Mouse (Mus musculus) bone marrow macrophage, adult 2 months (primary cell): ENCODE measurements at regions not wholly inside any gene's neighbourhood (a gene's known extent, or its start where the extent isn't known, plus 50 kb on each side); places are given as distances from the start of the nearest gene placed in this dataset.

Experiments
- H3K27ac ChIP-seq: 2 replicates; pipeline ENCODE4 v1.5.1; 2012; ENCODE audit warnings: low read depth, low read length; ENCODE audit not compliant: insufficient read depth
- H3K4me1 ChIP-seq: 2 replicates; pipeline ENCODE4 v1.6.1; 2012; ENCODE audit warnings: low read length; ENCODE audit not compliant: control insufficient read depth, insufficient read depth
- H3K4me3 ChIP-seq: 2 replicates; pipeline ENCODE4 v1.5.1; 2012; ENCODE audit warnings: mild to moderate bottlenecking, low read length, moderate library complexity; ENCODE audit not compliant: insufficient read depth
- CTCF ChIP-seq: IDR thresholded peaks from 2 replicates; pipeline ENCODE4 v1.5.1; 2012; ENCODE audit warnings: low read depth, mild to moderate bottlenecking, low read length, moderate library complexity
- POLR2A ChIP-seq: IDR thresholded peaks from 2 replicates; pipeline ENCODE4 v1.6.1; 2012; ENCODE audit warnings: mild to moderate bottlenecking, low read depth, low read length, borderline replicate concordance

DNA sequence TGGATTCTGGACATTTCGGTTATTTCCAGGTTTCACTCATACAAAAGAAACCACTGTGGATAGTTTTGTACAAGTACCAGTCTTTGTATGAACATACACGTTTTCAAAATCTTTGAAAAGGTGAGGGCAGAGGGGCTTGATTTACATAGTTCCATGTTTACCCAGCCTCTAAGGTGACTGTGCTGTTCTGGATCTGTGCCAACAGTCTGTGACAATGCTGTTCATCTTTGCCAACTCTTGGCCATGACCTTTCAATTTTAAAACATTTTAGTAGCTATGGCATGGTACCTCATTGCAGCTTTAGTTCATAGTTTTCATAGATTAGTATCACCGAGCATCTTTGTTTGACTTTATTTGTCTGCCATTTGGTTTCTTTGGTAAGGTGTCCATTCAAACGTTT is 243.0 kb downstream of the Kcnrg start:
- peaks cover 7% of the 10 kb centered on the region for H3K4me1 ChIP-seq
- no peak overlapping the region for H3K4me3 ChIP-seq
- TF ChIP-seq CTCF: no peak
- TF ChIP-seq POLR2A: no peak
- no peak overlapping the region for H3K27ac ChIP-seq

DNA sequence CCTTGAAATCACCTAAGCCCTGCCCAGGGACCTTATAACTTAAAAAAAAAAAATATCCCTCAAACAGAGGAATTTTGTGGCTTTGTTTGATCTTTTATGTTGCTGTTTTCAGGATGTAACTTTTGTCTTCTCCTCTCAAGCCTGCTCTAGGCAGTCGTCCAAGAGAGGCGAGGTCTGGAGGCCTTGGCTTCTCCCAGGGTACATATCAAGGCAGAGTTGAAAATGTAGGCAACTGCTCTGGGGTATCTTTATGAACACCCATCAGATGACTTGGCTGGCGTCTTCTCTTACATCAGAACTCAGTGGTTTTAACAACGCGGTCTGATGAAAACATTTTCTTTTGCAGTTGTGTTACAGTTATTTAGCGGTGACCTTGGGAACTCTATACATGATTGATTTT is 250.4 kb downstream of the Kcnrg start:
- no peak for TF ChIP-seq POLR2A
- no peak for TF ChIP-seq CTCF
- Histone ChIP-seq H3K4me3 (no peak overlapping the region), H3K27ac (no peak overlapping the region)

DNA sequence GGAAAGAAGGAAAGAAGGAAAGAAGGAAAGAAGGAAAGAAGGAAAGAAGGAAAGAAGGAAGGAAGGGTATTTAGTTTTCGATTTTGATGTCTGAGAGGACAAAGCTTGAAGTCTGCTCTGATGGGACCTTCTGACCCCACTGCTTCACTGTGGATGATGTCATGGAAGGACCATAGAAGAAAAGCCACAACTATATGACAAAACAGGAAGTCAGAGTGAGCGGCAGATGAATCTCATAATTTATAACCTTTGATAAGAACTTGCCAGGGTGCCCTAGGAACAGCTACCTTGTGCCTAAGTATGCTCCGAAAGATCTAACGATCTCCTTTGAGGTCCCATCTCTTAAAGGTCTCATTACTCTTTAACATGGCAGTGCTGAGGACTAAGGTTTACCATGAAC is 253.4 kb downstream of the Kcnrg start:
- TF ChIP-seq CTCF: no peak
- no peak for TF ChIP-seq POLR2A

More for the DNA sequence above, 250.4 kb downstream of the Kcnrg start:
- peaks cover 23% of the 10 kb centered on the region for H3K4me1 ChIP-seq

DNA sequence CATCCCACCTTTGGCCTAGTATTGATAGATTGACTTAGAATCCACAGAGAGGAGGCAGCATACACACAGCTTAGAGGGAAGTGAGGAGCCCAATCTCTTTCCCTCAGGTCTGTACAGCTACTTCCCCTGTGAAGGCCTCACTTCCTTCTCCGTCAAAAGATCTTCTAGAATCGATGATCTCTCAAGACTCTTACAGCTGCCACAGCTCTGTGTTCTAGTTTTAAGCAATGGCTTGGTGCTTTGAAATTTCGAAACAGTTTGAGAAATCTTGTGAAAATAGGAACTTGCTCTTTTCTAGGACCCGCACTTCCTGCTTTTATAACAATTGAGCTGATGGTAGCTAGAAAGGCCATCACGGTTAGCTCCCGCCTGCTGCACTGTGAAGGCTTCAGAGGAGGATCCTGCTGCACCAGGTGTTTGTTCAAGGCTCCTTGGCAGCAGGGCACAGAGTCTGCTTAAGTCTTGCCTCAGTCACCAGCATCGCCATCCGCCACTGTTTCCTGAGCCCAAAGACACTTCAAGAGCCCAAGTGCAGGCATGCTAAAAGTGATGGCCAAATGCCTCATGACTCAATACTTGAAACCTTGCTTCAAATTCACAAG is 254.2 kb downstream of the Kcnrg start:
- H3K27ac ChIP-seq: peak overlapping the region; percentile 92
- TF ChIP-seq POLR2A: no peak
- no peak for TF ChIP-seq CTCF
- no peak overlapping the region for H3K4me3 ChIP-seq
- H3K4me1 ChIP-seq: peaks cover 36% of the 10 kb centered on the region

More for the DNA sequence above, 253.4 kb downstream of the Kcnrg start:
- H3K4me1 ChIP-seq: peaks cover 36% of the 10 kb centered on the region
- no peak overlapping the region for H3K4me3 ChIP-seq
- peak overlapping the region; percentile 89 for H3K27ac ChIP-seq

DNA sequence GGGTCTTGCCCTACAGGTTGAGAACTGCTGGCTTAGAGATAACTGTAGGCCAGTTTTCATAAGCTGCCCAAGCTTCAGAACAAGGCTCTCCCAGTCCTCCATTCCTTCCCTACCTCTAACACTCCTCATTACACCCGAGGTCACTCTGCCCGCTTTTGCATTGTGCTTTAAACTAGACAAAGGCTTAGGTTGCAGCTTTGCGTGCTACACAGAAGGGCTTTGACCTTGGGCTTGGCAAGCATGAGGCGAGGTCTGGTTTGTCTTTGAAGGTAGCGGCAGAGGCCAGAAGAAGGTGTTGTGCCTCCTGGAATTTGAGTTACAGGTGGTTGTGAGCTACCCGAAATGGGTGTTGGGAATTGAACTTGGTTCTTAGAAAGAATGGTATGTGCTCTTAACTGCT is 255.7 kb downstream of the Kcnrg start:
- Histone ChIP-seq H3K4me3 (no peak overlapping the region), H3K4me1 (peaks cover 36% of the 10 kb centered on the region), H3K27ac (no peak overlapping the region)
- TF ChIP-seq CTCF: no peak
- no peak for TF ChIP-seq POLR2A

DNA sequence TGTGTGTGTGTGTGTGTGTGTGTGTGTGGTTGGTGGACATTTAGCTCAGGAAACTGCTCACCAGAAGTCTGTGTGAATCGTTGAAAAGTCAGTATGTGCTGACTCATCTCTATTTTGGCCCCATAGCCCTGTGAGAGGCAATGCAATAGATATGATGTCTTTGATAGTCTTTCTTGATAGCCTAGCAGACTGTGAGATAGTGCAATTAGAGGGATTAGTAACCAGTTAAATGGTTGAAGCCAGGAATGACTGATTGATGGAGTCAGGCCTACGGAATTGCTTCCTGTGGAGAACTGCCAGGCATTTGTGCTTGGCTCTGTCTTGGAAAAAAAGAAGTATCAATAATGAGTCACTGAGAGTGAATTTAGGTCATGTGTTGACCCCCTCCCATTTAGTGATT is 256.2 kb downstream of the Kcnrg start:
- peaks cover 36% of the 10 kb centered on the region for H3K4me1 ChIP-seq
- TF ChIP-seq CTCF: no peak
- TF ChIP-seq POLR2A: no peak
- no peak overlapping the region for H3K4me3 ChIP-seq
- no peak overlapping the region for H3K27ac ChIP-seq

DNA sequence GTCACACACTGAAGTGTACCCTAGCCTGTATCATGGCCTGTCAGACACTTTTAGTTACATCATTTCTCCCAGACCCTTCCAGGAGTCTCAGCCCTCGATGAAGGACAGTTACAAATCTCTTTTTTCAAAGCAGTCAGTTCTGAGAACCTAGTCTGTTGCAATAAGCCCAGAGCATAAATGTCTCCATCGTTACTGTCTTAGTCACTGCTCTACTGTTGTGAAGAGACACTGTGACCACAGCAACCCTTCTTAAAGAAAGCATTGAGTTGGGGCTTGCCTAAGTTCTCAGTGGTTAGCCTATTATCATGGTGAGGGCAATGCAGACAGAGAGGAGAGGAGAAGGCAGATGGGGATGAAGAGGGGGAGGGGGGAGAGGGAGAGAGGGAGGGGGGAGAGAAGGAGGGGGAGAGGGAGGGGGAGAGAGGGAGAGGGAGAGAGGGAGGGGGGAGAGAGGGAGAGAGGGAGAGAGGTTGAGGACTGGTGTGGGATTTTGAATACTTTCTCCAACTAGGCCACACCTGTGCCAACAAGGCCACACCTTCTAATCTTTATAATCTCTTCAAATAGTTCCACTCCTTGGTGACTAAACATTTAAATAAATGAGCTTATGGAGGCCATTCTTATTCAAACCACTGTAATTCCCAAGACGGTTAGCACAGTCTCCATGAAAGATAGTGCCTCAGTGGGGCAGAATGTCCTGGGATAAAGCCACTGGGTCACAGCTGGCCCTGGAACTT is 259.4 kb downstream of the Kcnrg start:
- H3K4me1 ChIP-seq: peaks cover 19% of the 10 kb centered on the region
- TF ChIP-seq POLR2A (no peak), CTCF (no peak)
- no peak overlapping the region for H3K27ac ChIP-seq
- no peak overlapping the region for H3K4me3 ChIP-seq

DNA sequence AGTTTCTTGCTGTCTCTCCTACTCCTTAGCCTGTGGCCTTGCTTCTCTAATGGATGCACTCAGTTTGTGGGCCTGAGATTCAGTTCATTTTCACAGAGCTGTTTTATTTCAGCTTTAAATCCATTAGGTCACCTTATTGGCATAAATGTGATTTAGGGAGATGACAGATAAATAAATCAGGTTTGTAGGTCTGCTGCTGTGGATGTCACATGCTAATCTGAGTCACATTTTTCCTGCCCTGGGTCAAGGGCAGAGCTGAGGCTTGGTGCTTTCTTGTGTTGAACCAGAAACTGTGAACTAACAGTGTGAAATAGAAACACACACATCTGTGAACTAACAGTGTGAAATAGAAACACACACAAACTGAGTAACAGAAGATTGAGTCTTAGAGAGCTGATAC is 266.9 kb downstream of the Kcnrg start:
- TF ChIP-seq CTCF (no peak), POLR2A (no peak)
- Histone ChIP-seq H3K4me1 (no peaks in the 10 kb centered on the region), H3K4me3 (no peak overlapping the region), H3K27ac (no peak overlapping the region)

DNA sequence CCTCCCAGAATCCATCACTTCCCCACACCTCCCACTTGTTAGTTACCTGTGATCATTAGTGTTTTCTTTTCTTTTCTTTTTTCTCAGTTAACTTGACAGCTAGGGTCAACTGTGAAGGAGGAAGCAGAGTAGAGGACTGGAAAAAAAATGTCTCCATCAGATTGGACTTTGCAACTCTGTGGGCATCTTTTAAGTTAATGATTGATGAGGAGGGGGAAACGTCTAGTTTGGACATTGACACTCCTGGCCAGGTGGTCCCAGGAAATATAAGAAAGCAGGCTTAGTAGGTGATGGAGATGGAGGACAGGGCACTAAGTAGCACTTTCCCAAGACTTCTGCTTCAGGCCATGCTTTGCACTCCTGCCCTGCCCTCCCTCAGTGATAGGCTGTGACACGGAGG is 272.2 kb downstream of the Kcnrg start:
- TF ChIP-seq CTCF (no peak), POLR2A (no peak)
- H3K27ac ChIP-seq: no peak overlapping the region
- H3K4me3 ChIP-seq: no peak overlapping the region
- peaks cover 5% of the 10 kb centered on the region for H3K4me1 ChIP-seq

DNA sequence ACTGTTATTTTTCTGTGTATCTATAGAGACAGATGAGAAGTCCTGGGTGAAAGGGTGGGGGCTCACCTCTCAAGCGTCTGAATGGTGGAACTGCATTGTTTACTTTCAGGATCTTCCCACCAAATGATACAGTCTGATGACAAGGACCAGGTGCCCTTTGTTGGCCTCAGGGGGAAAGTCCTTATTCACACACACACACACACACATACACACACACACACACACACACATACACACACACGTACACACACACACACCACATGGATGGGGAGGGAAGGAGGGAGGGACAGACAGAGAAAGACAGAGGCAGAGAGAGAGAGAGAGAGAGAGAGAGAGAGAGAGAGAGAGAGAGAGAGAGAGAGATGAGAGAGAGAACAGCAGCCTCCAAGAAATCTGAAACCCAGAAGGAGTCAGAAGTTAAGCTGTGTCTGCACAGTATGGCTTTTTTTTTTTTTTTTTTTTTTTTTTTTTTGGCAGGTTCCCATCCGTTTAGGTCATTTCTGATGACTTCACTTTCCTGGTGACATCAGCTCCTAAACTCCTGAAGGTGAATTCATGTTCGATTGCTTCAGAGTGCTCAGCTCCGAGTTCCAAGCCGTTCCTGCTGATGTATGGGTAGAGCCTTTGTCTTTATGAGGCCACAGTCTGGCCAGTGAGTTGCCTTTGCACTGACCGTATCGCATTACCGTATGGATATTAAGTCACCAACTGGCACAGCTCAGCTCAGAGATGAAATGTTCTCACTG is 273.4 kb downstream of the Kcnrg start:
- Histone ChIP-seq H3K4me3 (no peak overlapping the region), H3K4me1 (peaks cover 5% of the 10 kb centered on the region), H3K27ac (no peak overlapping the region)
- TF ChIP-seq POLR2A (no peak), CTCF (no peak)
